Mouse (Mus musculus) lung, adult 2 months (tissue): ENCODE measurements around the gene Ccdc149. TPM values are rescaled to one million over a fixed set of nuclear protein-coding genes. Genes with fewer than 3 reads are reported as not detected.

Source experiments
- DNase-seq: peaks from one replicate; pipeline ENCODE4 v3.0.0; 2022
- H3K4me1 ChIP-seq: fragments of 200-500 bp; 2 replicates; pipeline ENCODE4 v1.6.1; 2011; ENCODE audit warnings: low read length; ENCODE audit not compliant: control insufficient read depth, insufficient read depth
- H3K4me3 ChIP-seq: fragments of 200-500 bp; replicated peaks from 2 replicates; pipeline ENCODE3; 2011; ENCODE audit warnings: low read depth, mild to moderate bottlenecking, control low read depth, low read length; ENCODE audit errors: extremely low read depth
- CTCF ChIP-seq: fragments of 200-500 bp; IDR thresholded peaks from 2 replicates; pipeline ENCODE4 v1.5.1; 2011; ENCODE audit warnings: mild to moderate bottlenecking, low read length, control low read depth; ENCODE audit not compliant: insufficient read depth
- POLR2A ChIP-seq: fragments of 200-500 bp; IDR thresholded peaks from 2 replicates; pipeline ENCODE4 v1.6.1; 2011; ENCODE audit warnings: low read depth, mild to moderate bottlenecking, control low read depth, low read length, borderline replicate concordance; ENCODE audit errors: extremely low read depth
- WGBS: fragments of 180-500 bp; shearing (Covaris S2); methylation state at CpG from one replicate; pipeline ENCODE4 v1.1.7; 2018; 5-methylcytosine and 5-hydroxymethylcytosine counted together
- polyA plus RNA-seq: library from polyadenylated mRNA; depleted of rRNA; stranded (reverse); fragments of >200 nt; gene quantifications from 2 replicates; pipeline ENCODE4 v1.2.3, GENCODE M21; 2012

The Ccdc149 gene
- polyA plus RNA-seq, 1 experiment: 2.5 TPM

- Histone ChIP-seq H3K4me1 (no peaks in the 10 kb centered on the region), H3K4me3 (no peak overlapping the region)
- no peak for DNase-seq
- WGBS: 57% methylated on average over 3 of the region's 3 CpGs
- TF ChIP-seq POLR2A (no peak), CTCF (no peak)
These were observed 47.4 kb downstream of the Ccdc149 start for GRCm38 (mm10) chr5:52423893-52424292.

- 59% methylated on average over 2 of the region's 2 CpGs for WGBS
- no peaks in the 10 kb centered on the region for H3K4me1 ChIP-seq
These were observed 54.8 kb downstream of the Ccdc149 start for GRCm38 (mm10) chr5:52416485-52416884.

GRCm38 (mm10) chr5:52415917-52416316 is 55.4 kb downstream of the Ccdc149 start:
- DNase-seq: no peak
- TF ChIP-seq CTCF: no peak
- no peak for TF ChIP-seq POLR2A
- H3K4me1 ChIP-seq: no peaks in the 10 kb centered on the region
- no peak overlapping the region for H3K4me3 ChIP-seq
- 71% methylated on average over 6 of the region's 6 CpGs for WGBS

More at GRCm38 (mm10) chr5:52416485-52416884, 54.8 kb downstream of the Ccdc149 start:
- TF ChIP-seq POLR2A (no peak), CTCF (no peak)
- no peak for DNase-seq
- no peak overlapping the region for H3K4me3 ChIP-seq

GRCm38 (mm10) chr5:52415193-52415592 is 56.1 kb downstream of the Ccdc149 start:
- no peak for DNase-seq
- H3K4me3 ChIP-seq: no peak overlapping the region
- no peaks in the 10 kb centered on the region for H3K4me1 ChIP-seq
- no peak for TF ChIP-seq CTCF
- WGBS: 100% methylated on average over 1 of the region's 1 CpGs

- TF ChIP-seq POLR2A (no peak), CTCF (no peak)
- WGBS: 66% methylated on average over 3 of the region's 3 CpGs
- no peaks in the 10 kb centered on the region for H3K4me1 ChIP-seq
- H3K4me3 ChIP-seq: no peak overlapping the region
- DNase-seq: no peak
These were observed 59.8 kb downstream of the Ccdc149 start for GRCm38 (mm10) chr5:52411567-52411966.

- TF ChIP-seq CTCF: no peak
- TF ChIP-seq POLR2A: no peak
- 82% methylated on average over 12 of the region's 12 CpGs for WGBS
- H3K4me3 ChIP-seq: no peak overlapping the region
- DNase-seq: no peak
- no peaks in the 10 kb centered on the region for H3K4me1 ChIP-seq
These were observed 61.1 kb downstream of the Ccdc149 start for GRCm38 (mm10) chr5:52410197-52410596.

GRCm38 (mm10) chr5:52408668-52409315 is 62.5 kb downstream of the Ccdc149 start:
- Histone ChIP-seq H3K4me1 (no peaks in the 10 kb centered on the region), H3K4me3 (no peak overlapping the region)
- TF ChIP-seq POLR2A (no peak), CTCF (no peak)
- DNase-seq: no peak
- WGBS: 61% methylated on average over 7 of the region's 7 CpGs

GRCm38 (mm10) chr5:52404373-52404772 is 66.9 kb downstream of the Ccdc149 start:
- DNase-seq: no peak
- TF ChIP-seq POLR2A (no peak), CTCF (no peak)
- H3K4me3 ChIP-seq: no peak overlapping the region
- H3K4me1 ChIP-seq: no peaks in the 10 kb centered on the region
- 75% methylated on average over 8 of the region's 8 CpGs for WGBS

GRCm38 (mm10) chr5:52393756-52394155 is 77.6 kb downstream of the Ccdc149 start:
- H3K4me3 ChIP-seq: no peak overlapping the region
- no peak for DNase-seq
- TF ChIP-seq POLR2A: no peak
- no peak for TF ChIP-seq CTCF
- H3K4me1 ChIP-seq: no peaks in the 10 kb centered on the region
- 87% methylated on average over 4 of the region's 4 CpGs for WGBS

- no peaks in the 10 kb centered on the region for H3K4me1 ChIP-seq
- WGBS: 59% methylated on average over 16 of the region's 16 CpGs
- no peak for DNase-seq
- TF ChIP-seq POLR2A (no peak), CTCF (no peak)
- no peak overlapping the region for H3K4me3 ChIP-seq
These were observed 79.8 kb downstream of the Ccdc149 start for GRCm38 (mm10) chr5:52391471-52391870.
